Mouse (Mus musculus): ENCODE results near the gene Sult4a1. TPM values are rescaled to one million over a fixed set of nuclear protein-coding genes. Genes with fewer than 3 reads are reported as not detected.

Sult4a1 gene
- polyA plus RNA-seq, 1 experiment: not detected

DNA sequence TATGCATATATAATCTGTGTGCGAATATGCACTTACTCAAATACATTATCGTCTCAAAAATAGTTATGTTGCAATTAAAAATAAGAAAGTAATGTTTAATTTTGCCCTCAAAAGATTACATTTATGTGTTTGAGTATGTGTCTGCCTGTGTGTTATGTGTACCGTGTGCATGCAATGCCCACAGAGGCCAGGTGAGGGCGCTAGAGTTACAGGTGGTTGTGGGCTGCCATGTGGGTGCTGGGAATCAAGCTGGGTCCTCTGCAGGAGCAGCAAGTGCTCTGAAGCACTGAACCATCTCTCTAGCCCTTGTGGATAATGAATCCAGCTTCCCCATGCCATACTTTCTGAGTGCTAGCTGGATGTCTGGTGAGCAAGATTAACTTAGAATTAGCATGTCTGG is 39.9 kb downstream of the Sult4a1 start:
- Histone ChIP-seq H3K27ac (ENCODE audit: insufficient read depth, low read depth, low read length) (no peak overlapping the region), H3K4me3 (ENCODE audit: insufficient read depth, low read depth, low read length) (no peak overlapping the region), H3K4me1 (ENCODE audit: control insufficient read depth, insufficient read depth, low read length) (peaks cover 14% of the 10 kb centered on the region)
- TF ChIP-seq CTCF (IDR thresholded peaks at IDR 0.05; ENCODE audit: insufficient read depth, low read depth, low read length): no peak
- no peak for TF ChIP-seq POLR2A (IDR thresholded peaks at IDR 0.05; ENCODE audit: insufficient read depth, low read depth, low read length)
- WGBS: 70% methylated on average over 4 of the region's 4 CpGs

DNA sequence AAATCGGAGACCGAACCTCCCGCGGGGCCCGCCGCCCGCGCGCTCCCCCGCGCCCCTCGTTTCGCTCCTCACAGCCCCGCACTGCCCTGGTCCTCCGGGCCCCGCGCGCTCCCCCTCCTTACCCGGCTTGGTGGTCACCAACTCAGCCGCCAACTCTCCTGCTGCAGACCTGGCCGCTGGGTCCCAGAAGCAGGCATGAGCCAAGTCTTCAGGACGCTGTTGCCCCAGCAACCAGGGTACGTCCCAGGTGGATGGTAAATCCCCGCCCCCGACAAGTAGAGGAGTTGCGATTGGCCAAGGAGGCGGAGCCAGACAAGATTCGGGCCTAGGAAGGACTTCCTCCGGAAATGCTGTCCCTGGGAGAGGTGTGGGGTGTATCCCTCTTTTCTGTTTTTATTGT is 40.4 kb downstream of the Sult4a1 start, which contains the start of gene Efcab6:
TSS of gene Efcab6 (minus strand) at position 240 of the 400 bp plus-strand sequence.
- H3K27ac ChIP-seq (ENCODE audit: insufficient read depth, low read depth, low read length): no peak within 1 kb of the TSS
- H3K4me1 ChIP-seq (ENCODE audit: control insufficient read depth, insufficient read depth, low read length): peaks cover 13% of the 10 kb centered on the region
- 3% methylated on average over 29 of the region's 29 CpGs for WGBS
- TF ChIP-seq CTCF (IDR thresholded peaks at IDR 0.05; ENCODE audit: insufficient read depth, low read depth, low read length): no peak
- TF ChIP-seq POLR2A (IDR thresholded peaks at IDR 0.05; ENCODE audit: insufficient read depth, low read depth, low read length): no peak
- H3K4me3 ChIP-seq (ENCODE audit: insufficient read depth, low read depth, low read length): peak within 1 kb of the TSS; percentile 41

DNA sequence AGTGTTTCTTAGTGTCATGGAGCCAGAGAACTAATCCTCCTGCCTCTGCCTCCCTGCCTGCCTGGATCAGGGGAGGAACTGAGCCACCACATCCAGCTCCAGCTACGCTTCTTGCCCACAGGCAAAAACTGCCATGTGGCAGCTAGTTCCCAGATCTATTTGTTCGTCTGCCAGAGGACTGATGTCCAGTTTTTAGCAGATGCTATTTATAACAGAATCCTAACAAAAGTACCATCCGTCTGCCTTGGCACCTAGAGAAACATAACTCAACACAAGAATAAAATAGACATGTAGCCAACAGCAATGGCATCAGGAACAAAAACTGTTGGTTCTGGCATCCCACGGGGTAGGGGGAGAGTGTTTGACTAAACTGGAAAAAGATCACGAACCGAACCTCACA is 46.7 kb downstream of the Sult4a1 start:
- Histone ChIP-seq H3K4me3 (ENCODE audit: insufficient read depth, low read depth, low read length) (no peak overlapping the region), H3K4me1 (ENCODE audit: control insufficient read depth, insufficient read depth, low read length) (peaks cover under 1% of the 10 kb centered on the region), H3K27ac (ENCODE audit: insufficient read depth, low read depth, low read length) (no peak overlapping the region)
- WGBS: 71% methylated on average over 6 of the region's 6 CpGs
- TF ChIP-seq POLR2A (IDR thresholded peaks at IDR 0.05; ENCODE audit: insufficient read depth, low read depth, low read length) (no peak), CTCF (IDR thresholded peaks at IDR 0.05; ENCODE audit: insufficient read depth, low read depth, low read length) (no peak)

DNA sequence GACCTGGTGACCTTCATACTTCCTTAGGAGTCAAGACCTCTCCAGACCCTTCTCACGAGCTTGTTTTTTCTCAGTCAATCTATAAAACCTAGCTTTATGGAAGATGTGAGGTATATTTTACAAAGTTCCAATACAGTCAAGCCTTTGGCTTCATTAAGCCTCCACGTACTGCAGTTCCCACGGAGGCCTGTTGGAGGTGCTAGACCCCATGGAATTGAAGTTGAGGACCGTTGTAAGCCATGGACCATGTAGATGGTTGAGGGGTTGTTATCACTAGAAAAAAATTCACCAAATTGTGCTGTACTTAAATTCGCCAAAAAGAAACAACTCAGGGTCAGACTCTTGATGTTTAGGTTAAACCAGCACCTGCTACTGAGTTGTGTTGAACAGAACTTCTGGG is 49.5 kb downstream of the Sult4a1 start:
- H3K4me3 ChIP-seq (ENCODE audit: insufficient read depth, low read depth, low read length): no peak overlapping the region
- 75% methylated on average over 5 of the region's 5 CpGs for WGBS
- H3K27ac ChIP-seq (ENCODE audit: insufficient read depth, low read depth, low read length): no peak overlapping the region
- H3K4me1 ChIP-seq (ENCODE audit: control insufficient read depth, insufficient read depth, low read length): peaks cover 3% of the 10 kb centered on the region
- TF ChIP-seq POLR2A (IDR thresholded peaks at IDR 0.05; ENCODE audit: insufficient read depth, low read depth, low read length) (no peak), CTCF (IDR thresholded peaks at IDR 0.05; ENCODE audit: insufficient read depth, low read depth, low read length) (no peak)

DNA sequence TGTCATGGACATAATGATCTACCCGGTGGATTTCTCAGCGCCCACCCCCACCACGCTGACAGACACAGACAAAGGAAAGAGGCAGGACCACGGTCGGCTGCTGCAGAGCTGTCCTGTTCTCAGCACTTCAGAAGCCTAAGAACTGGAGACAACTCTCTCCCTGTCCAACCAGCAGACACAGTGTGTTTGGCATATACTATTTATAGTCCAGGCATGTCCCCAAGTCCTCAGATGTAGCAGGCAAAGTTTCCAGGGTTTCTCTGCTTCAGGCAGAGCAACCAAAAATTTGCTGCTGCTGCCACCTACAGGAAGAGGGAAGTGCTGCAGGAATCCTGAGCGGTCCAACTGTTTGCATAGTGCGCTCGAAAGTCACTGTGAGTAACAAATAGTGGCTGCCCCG is 51.7 kb downstream of the Sult4a1 start:
- no peak overlapping the region for H3K27ac ChIP-seq (ENCODE audit: insufficient read depth, low read depth, low read length)
- WGBS: 17% methylated on average over 9 of the region's 9 CpGs
- H3K4me1 ChIP-seq (ENCODE audit: control insufficient read depth, insufficient read depth, low read length): peaks cover 3% of the 10 kb centered on the region
- H3K4me3 ChIP-seq (ENCODE audit: insufficient read depth, low read depth, low read length): no peak overlapping the region
- TF ChIP-seq POLR2A (IDR thresholded peaks at IDR 0.05; ENCODE audit: insufficient read depth, low read depth, low read length) (no peak), CTCF (IDR thresholded peaks at IDR 0.05; ENCODE audit: insufficient read depth, low read depth, low read length) (peak; percentile 84)

DNA sequence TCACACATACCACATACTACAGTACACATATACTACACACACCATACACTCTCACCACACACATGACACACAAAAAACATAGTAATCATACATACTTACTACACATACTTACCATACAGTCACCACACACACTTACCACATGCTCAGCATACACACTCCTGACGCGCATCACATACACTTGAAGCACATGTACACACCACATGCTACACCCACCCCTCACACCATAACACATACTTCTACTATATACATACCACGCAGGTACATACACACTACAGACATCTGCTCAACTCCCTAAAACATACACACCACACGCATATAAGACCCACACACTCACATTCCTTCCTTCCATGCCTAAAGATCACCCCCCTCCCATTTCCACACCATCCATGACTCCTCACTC is 52.3 kb downstream of the Sult4a1 start:
- H3K4me3 ChIP-seq (ENCODE audit: insufficient read depth, low read depth, low read length): no peak overlapping the region
- peaks cover 3% of the 10 kb centered on the region for H3K4me1 ChIP-seq (ENCODE audit: control insufficient read depth, insufficient read depth, low read length)
- TF ChIP-seq POLR2A (IDR thresholded peaks at IDR 0.05; ENCODE audit: insufficient read depth, low read depth, low read length) (no peak), CTCF (IDR thresholded peaks at IDR 0.05; ENCODE audit: insufficient read depth, low read depth, low read length) (no peak)
- H3K27ac ChIP-seq (ENCODE audit: insufficient read depth, low read depth, low read length): no peak overlapping the region
- 97% methylated on average over 4 of the region's 4 CpGs for WGBS

DNA sequence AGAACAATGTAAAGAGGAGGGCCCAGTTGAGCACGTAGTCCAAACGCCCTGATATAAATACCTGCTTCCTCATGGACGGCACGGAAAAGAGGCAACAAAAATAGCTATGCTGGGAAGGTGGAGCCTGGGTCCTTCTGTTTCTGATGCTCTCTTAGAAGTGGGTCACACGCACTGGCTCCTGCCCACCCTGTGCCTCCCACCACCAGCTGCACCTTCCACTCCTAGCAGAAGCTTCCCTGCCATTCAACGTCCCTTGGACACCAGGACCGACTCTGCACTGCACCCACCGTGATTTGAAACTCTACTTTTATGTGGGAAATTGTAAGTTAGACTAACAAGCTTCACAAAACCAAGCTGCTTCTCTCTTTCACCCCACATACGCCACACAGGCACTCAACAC is 53.2 kb downstream of the Sult4a1 start:
- Histone ChIP-seq H3K27ac (ENCODE audit: insufficient read depth, low read depth, low read length) (no peak overlapping the region), H3K4me3 (ENCODE audit: insufficient read depth, low read depth, low read length) (no peak overlapping the region)
- no peak for TF ChIP-seq POLR2A (IDR thresholded peaks at IDR 0.05; ENCODE audit: insufficient read depth, low read depth, low read length)
- TF ChIP-seq CTCF (IDR thresholded peaks at IDR 0.05; ENCODE audit: insufficient read depth, low read depth, low read length): no peak

DNA sequence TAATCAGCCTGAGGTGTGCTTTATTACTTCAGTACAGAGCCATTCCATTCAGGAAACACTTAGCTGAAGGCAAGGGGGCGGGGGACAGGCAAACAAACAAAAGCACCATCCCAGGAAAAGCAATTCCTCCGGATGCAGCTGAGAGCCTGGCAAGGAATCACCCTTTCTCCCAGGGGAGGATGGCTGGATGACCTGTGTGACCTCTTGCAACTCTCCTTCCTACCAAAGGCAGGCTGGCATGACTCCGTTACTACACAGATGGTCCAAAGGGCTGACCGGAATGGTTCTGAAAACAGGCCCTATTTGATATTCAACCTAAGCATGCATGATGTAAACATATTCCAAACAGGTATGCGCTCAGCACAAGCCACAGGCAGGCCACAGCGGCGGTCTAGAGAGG is 56.0 kb downstream of the Sult4a1 start:
- TF ChIP-seq CTCF (IDR thresholded peaks at IDR 0.05; ENCODE audit: insufficient read depth, low read depth, low read length) (no peak), POLR2A (IDR thresholded peaks at IDR 0.05; ENCODE audit: insufficient read depth, low read depth, low read length) (no peak)
- Histone ChIP-seq H3K4me1 (ENCODE audit: control insufficient read depth, insufficient read depth, low read length) (peaks cover 3% of the 10 kb centered on the region), H3K4me3 (ENCODE audit: insufficient read depth, low read depth, low read length) (no peak overlapping the region), H3K27ac (ENCODE audit: insufficient read depth, low read depth, low read length) (no peak overlapping the region)
- WGBS: 77% methylated on average over 7 of the region's 7 CpGs

More for the DNA sequence above, 53.2 kb downstream of the Sult4a1 start:
- H3K4me1 ChIP-seq (ENCODE audit: control insufficient read depth, insufficient read depth, low read length): peaks cover 3% of the 10 kb centered on the region
- WGBS: 67% methylated on average over 9 of the region's 9 CpGs

DNA sequence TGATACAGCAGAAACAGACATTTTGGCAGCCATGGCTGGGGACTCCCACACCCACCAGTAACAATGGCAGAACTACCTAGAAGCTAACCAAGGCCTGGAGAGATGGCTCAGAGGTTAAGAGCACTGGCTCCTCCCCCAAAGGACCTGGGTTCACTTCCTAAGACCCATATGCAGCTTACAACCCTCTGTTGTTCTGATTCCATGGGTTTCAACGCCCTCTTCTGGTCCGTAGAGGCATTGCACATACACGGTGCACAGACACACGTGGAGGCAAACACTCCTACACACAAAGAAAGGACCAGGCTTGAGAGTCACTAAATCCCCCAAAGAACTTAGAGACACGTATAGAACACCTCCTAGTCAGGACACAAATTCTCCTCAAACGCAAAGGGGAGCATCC is 60.0 kb downstream of the Sult4a1 start:
- TF ChIP-seq CTCF (IDR thresholded peaks at IDR 0.05; ENCODE audit: insufficient read depth, low read depth, low read length) (no peak), POLR2A (IDR thresholded peaks at IDR 0.05; ENCODE audit: insufficient read depth, low read depth, low read length) (no peak)
- H3K27ac ChIP-seq (ENCODE audit: insufficient read depth, low read depth, low read length): no peak overlapping the region
- H3K4me1 ChIP-seq (ENCODE audit: control insufficient read depth, insufficient read depth, low read length): no peaks in the 10 kb centered on the region
- no peak overlapping the region for H3K4me3 ChIP-seq (ENCODE audit: insufficient read depth, low read depth, low read length)
- 95% methylated on average over 6 of the region's 6 CpGs for WGBS

DNA sequence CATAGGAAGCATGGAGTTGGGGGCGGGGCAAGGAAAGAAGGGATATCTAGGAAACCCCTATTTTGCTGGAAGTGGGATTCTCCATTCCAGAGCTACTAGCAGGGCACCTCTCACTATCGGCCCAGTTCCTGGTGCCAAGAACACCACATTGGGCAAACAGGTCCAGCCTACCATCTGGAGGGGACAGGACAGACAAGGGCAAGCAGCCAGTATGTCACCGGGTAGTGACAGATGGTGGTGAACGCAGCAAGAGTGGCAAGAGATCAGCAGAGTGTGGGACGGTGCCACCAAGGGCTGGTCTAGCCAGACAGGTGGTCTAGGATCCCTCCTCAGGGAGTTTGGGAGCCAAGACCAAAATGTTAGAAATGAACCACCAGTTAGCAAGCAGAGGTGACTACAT is 68.5 kb downstream of the Sult4a1 start:
- TF ChIP-seq CTCF (IDR thresholded peaks at IDR 0.05; ENCODE audit: insufficient read depth, low read depth, low read length) (no peak), POLR2A (IDR thresholded peaks at IDR 0.05; ENCODE audit: insufficient read depth, low read depth, low read length) (no peak)
- Histone ChIP-seq H3K27ac (ENCODE audit: insufficient read depth, low read depth, low read length) (no peak overlapping the region), H3K4me1 (ENCODE audit: control insufficient read depth, insufficient read depth, low read length) (no peaks in the 10 kb centered on the region), H3K4me3 (ENCODE audit: insufficient read depth, low read depth, low read length) (no peak overlapping the region)
- WGBS: 81% methylated on average over 5 of the region's 5 CpGs

Other genes starting within 250 kb of the Sult4a1 start
- gene Efcab6, start 40.4 kb downstream of the Sult4a1 start, polyA plus RNA-seq (2012; ENCODE audit: insufficient read depth, insufficient read length, low replicate concordance, missing spikeins): not detected in 2 replicates
- not detected in 2 replicates for gene Pnpla5, start 17.4 kb upstream of the Sult4a1 start, polyA plus RNA-seq (2012; ENCODE audit: insufficient read depth, insufficient read length, low replicate concordance, missing spikeins)
- not detected in 2 replicates for gene Pnpla3, start 62.1 kb upstream of the Sult4a1 start, polyA plus RNA-seq (2012; ENCODE audit: insufficient read depth, insufficient read length, low replicate concordance, missing spikeins)
- not detected in 2 replicates for gene Samm50, start 86.5 kb upstream of the Sult4a1 start, polyA plus RNA-seq (2012; ENCODE audit: insufficient read depth, insufficient read length, low replicate concordance, missing spikeins)
- gene Parvb, start 126.3 kb upstream of the Sult4a1 start, polyA plus RNA-seq (2012; ENCODE audit: insufficient read depth, insufficient read length, low replicate concordance, missing spikeins): not detected in 2 replicates
- not detected in 2 replicates for gene Parvg, start 218.3 kb upstream of the Sult4a1 start, polyA plus RNA-seq (2012; ENCODE audit: insufficient read depth, insufficient read length, low replicate concordance, missing spikeins)

Measured in olfactory bulb, adult 2 months (tissue).